Mouse (Mus musculus): ENCODE measurements around the gene 4930564D02Rik.
A peak's percentile ranks its signal among the peaks of the same experiment; 100 is the strongest.

The 4930564D02Rik gene

GRCm38 (mm10) chr3:105066544-105066943 lies at the start of gene 4930564D02Rik:
4930564D02Rik (plus strand) TSS chr3:105066844.
- no peak for DNase-seq (ENCODE audit: low spot score)

GRCm38 (mm10) chr3:105017314-105017713 lies 49.3 kb upstream of the 4930564D02Rik start:
- DNase-seq (ENCODE audit: low spot score): no peak

GRCm38 (mm10) chr3:105018085-105018782 lies 48.4 kb upstream of the 4930564D02Rik start:
- DNase-seq (ENCODE audit: low spot score): no peak

DNA sequence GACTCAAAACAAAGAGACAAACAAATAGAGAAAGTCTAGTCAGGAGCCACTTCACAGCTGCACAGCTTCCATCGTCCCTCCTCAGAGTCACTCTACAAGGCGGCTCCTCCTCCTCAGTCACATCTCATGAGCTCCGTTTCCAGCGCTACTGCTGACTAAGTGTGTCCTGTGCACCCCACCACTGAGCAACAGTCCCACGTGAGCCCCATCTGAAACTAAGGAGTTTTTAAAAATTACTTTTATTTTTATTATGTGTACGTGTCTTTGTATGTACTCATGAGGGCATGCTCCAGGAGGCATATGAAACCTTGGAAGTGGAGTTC lies 47.9 kb upstream of the 4930564D02Rik start:
- no peak for DNase-seq (ENCODE audit: low spot score)

- no peak for DNase-seq (ENCODE audit: low spot score)
Observed at GRCm38 (mm10) chr3:105019826-105020692, 46.6 kb upstream of the 4930564D02Rik start.

- DNase-seq (ENCODE audit: low spot score): no peak
Observed at GRCm38 (mm10) chr3:105023371-105024005, 43.2 kb upstream of the 4930564D02Rik start.

GRCm38 (mm10) chr3:105036281-105036847 lies 30.3 kb upstream of the 4930564D02Rik start:
- no peak for DNase-seq (ENCODE audit: low spot score)

DNA sequence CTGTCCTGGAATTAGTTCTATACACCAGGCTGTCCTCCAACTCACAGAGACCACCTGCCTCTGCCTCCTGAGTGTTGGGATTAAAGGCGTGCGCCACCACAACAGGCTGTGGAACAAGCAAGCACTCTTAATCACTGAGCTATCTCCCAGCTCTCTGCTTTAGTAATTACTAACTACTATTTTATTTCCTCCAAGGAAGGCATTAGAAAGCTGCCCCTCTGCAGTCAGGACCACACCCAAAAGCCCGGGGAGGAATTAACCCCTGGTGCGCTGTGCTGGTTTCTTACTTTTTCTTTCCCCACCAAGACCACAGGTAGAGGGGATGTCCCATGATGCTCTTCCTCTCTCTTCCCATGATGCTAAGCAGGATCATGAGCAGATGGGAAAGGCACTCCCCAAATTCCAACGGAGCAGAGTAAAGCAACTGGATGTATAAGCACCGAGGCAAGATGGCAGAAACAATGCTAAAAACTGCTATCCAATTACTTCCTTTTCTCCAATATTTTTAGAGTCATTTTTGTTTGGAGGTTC lies 29.3 kb upstream of the 4930564D02Rik start:
- DNase-seq (ENCODE audit: low spot score): no peak

GRCm38 (mm10) chr3:105040002-105040401 lies 26.6 kb upstream of the 4930564D02Rik start:
- no peak for DNase-seq (ENCODE audit: low spot score)

- DNase-seq (ENCODE audit: low spot score): no peak
Observed at GRCm38 (mm10) chr3:105040983-105041625, 25.5 kb upstream of the 4930564D02Rik start.

DNA sequence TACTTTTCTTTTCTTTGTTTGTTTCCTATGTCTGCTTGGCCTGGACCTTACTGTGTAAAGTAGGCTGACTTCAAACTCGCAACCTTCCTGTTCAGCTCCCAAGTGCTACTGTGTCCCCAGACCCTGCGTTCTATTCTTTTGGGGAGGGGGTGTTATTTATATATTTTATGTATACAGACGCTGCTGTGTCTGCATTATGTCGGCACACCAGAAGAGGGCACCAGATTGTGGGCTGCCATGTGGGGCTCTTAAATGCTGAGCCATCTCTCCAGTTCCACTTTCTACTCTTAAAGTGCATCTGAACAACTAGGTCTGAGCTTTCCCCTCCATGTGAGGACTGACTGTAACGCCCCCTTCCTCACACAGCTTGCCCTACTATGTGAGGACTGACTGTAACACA lies 22.9 kb upstream of the 4930564D02Rik start:
- no peak for DNase-seq (ENCODE audit: low spot score)

- DNase-seq (ENCODE audit: low spot score): no peak
Observed at GRCm38 (mm10) chr3:105046870-105047269, 19.8 kb upstream of the 4930564D02Rik start.

GRCm38 (mm10) chr3:105047616-105048015 lies 19.0 kb upstream of the 4930564D02Rik start:
- DNase-seq (ENCODE audit: low spot score): no peak

GRCm38 (mm10) chr3:105049848-105050247 lies 16.8 kb upstream of the 4930564D02Rik start:
- DNase-seq (ENCODE audit: low spot score): no peak

DNA sequence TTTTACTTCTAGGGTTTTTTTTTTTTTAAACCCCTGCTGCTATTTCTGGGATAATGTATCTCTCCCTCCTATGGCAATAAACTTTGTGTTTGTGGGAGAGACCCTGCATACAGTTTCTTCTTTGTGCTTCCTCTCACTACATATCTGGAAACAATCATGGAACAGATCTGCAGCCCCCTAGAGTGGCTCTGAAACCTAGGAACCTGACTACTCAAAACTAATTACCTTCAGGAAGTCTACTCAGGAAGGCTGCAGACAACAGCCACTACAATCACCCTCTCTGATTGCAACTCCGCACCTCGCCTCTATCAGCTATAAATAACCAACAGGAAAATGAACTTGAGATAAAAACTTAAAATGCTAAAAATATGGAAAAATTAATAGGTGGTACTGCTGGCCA lies 15.5 kb upstream of the 4930564D02Rik start:
- no peak for DNase-seq (ENCODE audit: low spot score)

DNA sequence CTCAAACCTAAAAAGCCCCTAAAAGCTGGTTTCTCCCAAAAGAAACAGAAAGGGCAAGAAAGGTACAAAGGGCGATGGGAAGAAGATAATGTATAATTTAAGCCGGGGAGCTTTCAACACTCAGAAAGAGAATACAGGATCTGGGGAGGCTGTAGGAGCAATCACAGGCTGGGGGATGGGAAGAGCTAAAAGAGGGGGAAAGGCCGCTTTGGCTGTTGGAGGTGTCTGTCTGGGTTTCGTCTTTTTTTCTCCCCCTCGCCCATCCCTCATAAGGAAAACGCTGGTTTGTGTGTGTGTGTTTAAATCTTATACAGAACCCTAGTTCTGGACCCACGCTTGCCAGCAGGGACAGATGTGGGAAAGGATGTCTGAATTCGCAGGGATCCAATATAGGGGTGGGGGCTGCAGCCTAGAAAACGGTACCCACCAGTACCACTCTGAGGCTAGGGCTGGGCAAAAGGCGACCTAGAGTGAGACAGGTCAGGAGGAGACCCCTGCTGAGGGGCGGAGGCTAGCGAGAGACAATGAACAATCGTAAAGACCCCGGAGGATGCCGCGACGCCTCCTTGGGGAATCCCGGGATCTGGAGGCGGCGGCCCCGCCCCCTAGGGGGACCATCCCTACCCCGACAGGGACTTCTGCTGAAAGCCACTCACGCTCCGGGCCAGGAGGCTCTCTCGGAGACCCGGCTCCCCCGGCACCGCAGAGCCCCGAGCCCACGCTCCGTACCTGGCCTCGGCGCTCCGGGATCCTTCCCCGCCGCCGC lies 14.3 kb upstream of the 4930564D02Rik start:
- DNase-seq (ENCODE audit: low spot score): no peak

- DNase-seq (ENCODE audit: low spot score): peak; percentile 99
Observed at GRCm38 (mm10) chr3:105052937-105053697, 13.5 kb upstream of the 4930564D02Rik start, which contains the start of gene Cttnbp2nl. Cttnbp2nl (minus strand) TSS chr3:105053146.

- DNase-seq (ENCODE audit: low spot score): no peak
Observed at GRCm38 (mm10) chr3:105053698-105054001, 13.0 kb upstream of the 4930564D02Rik start.

DNA sequence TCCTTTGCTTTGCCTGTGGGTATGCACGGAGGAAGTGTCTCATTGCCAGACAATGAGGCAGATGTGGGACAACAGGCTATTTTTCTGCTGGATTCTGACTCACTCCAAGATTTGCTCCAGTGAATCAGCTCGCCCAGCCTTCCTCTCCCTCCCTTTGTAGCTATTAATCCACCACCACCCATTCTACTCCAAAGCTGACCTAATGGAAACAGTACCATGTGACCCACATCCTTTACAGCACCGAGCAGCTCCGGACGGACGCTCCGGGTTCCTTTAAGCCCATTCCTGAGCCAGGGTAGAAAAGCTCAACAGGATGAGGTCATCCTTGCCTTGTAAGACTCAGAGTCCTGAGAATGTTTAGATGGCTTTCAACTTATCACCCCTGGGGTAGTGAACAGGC lies 11.7 kb upstream of the 4930564D02Rik start:
- DNase-seq (ENCODE audit: low spot score): no peak

DNA sequence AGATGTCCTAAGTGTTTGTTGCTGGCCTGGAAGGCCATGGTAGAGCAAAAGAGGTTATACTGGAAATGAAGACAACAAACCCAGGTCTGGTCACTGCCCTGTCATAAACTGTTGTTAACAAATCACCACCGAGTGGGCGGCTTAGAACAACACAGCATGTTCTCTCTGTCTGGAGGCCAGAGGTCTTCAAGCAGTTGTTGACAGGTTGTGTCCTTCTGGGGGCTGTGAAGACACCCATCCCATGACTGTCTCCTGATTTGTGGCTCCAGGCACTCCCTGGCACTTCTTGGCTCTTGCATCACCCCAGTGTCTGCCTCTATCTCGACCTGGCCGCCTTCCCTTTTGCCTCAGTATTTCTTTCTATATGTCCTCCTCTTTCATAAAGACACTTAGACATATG lies 11.0 kb upstream of the 4930564D02Rik start:
- DNase-seq (ENCODE audit: low spot score): no peak
